10 mouse cellular contexts compared by ENCODE assay signal in genomic region chr11:69665457-69665960, GRCm38 (mm10). TPM values are rescaled to one million over a fixed set of nuclear protein-coding genes. Genes with fewer than 3 reads are reported as not detected.
DNase-seq lines count a peak whose midpoint lies in the region; ATAC-seq and TF ChIP-seq lines count a peak whose summit lies in the region.
"Had no signal": no experiment of that assay in that cellular context is flagged by ENCODE, and none has a peak within 500 bp of the region (broad histone marks: within the 10 kb centered on the region; RNA-seq: fewer than 3 reads in every experiment).

No protein-coding gene starts in this region.

- H3K4me3 ChIP-seq in kidney, embryonic 16.5 days (ENCODE audit: low read length) = no peak overlapping the region
- no peak overlapping the region for H3K4me3 ChIP-seq in cortical plate, adult 2 months (ENCODE audit: insufficient read depth, low read length)
- H3K4me3 ChIP-seq in liver, embryonic 13.5 days (replicated peaks) = 0 out of 2 replicates have a peak overlapping the region, but pooled peaks have one; percentile 0
- no peak overlapping the region for H3K4me3 ChIP-seq in kidney, embryonic 14.5 days (ENCODE audit: low read length)

- peaks cover 56% of the 10 kb centered on the region for H3K36me3 ChIP-seq in kidney, embryonic 16.5 days (ENCODE audit: insufficient read depth, low read length)
- peaks cover 71% of the 10 kb centered on the region for H3K36me3 ChIP-seq in liver, embryonic 13.5 days
- peaks cover 62% of the 10 kb centered on the region for H3K36me3 ChIP-seq in kidney, embryonic 14.5 days (ENCODE audit: control insufficient read depth, insufficient read depth, low read length)

- no peak overlapping the region for H3K9ac ChIP-seq in kidney, embryonic 16.5 days (replicated peaks; ENCODE audit: low read length)
- H3K9ac ChIP-seq in liver, embryonic 13.5 days = no peak overlapping the region
- no peak overlapping the region for H3K9ac ChIP-seq in kidney, embryonic 14.5 days (ENCODE audit: low read depth, low read length)

- WGBS in kidney, embryonic 16.5 days = 76% methylated on average over 9 of the region's 9 CpGs
- WGBS in liver, embryonic 13.5 days (ENCODE audit: insufficient replicate concordance) = 64% methylated on average over 9 of the region's 9 CpGs
- 75% methylated on average over 9 of the region's 9 CpGs for WGBS in kidney, embryonic 14.5 days

- no peaks in the 10 kb centered on the region for H3K9me3 ChIP-seq in kidney, embryonic 16.5 days (ENCODE audit: low read length)
- no peaks in the 10 kb centered on the region for H3K9me3 ChIP-seq in liver, embryonic 13.5 days (replicated peaks)
- no peaks in the 10 kb centered on the region for H3K9me3 ChIP-seq in kidney, embryonic 14.5 days (ENCODE audit: control insufficient read depth, low read length)

- TF ChIP-seq POLR2A in cortical plate, adult 2 months (IDR thresholded peaks at IDR 0.05; ENCODE audit: extremely low read depth, insufficient read depth, low read length) = no peak

- no peaks in the 10 kb centered on the region for H3K27me3 ChIP-seq in kidney, embryonic 16.5 days (ENCODE audit: insufficient read depth, low read length)
- H3K27me3 ChIP-seq in liver, embryonic 13.5 days = no peaks in the 10 kb centered on the region
- H3K27me3 ChIP-seq in kidney, embryonic 14.5 days (ENCODE audit: control insufficient read depth, insufficient read depth, low read length) = no peaks in the 10 kb centered on the region

- DNase-seq in cerebellum, adult 9-10 months = peak; percentile 34
- no peak for DNase-seq in cerebellum, adult 11 months
- DNase-seq in kidney, postnatal 14 days = no peak
- DNase-seq in liver, embryonic 13.5 days = no peak
- DNase-seq in retina, postnatal 1 day = no peak
- DNase-seq: gastrocnemius, postnatal 25 days; right cerebral cortex, postnatal 4 days had no signal

- no peak overlapping the region for H3K4me2 ChIP-seq in kidney, embryonic 16.5 days (replicated peaks; ENCODE audit: low read depth, low read length)
- H3K4me2 ChIP-seq in liver, embryonic 13.5 days = 0 out of 2 replicates have a peak overlapping the region, but pooled peaks have one; percentile 13
- H3K4me2 ChIP-seq in kidney, embryonic 14.5 days (replicated peaks; ENCODE audit: low read depth, low read length) = no peak overlapping the region

- no peak for TF ChIP-seq CTCF in cortical plate, adult 2 months (IDR thresholded peaks at IDR 0.05; ENCODE audit: extremely low read depth, insufficient read depth, low read length)

- no peak for ATAC-seq in kidney, embryonic 16.5 days (ENCODE audit: low FRiP score, low TSS enrichment)
- no peak for ATAC-seq in liver, embryonic 13.5 days (ENCODE audit: low read depth)
- ATAC-seq in kidney, embryonic 14.5 days (ENCODE audit: low FRiP score, low TSS enrichment) = no peak

- H3K4me1 ChIP-seq in kidney, embryonic 16.5 days (ENCODE audit: insufficient read depth, low read length) = peaks cover 31% of the 10 kb centered on the region
- no peaks in the 10 kb centered on the region; the same call in 1 of the 2 replicates for H3K4me1 ChIP-seq in cortical plate, adult 2 months (ENCODE audit: control insufficient read depth, insufficient read depth, low read length)
- H3K4me1 ChIP-seq in liver, embryonic 13.5 days (replicated peaks) = peaks cover 77% of the 10 kb centered on the region
- peaks cover 10% of the 10 kb centered on the region; the same call in 1 of the 2 replicates for H3K4me1 ChIP-seq in kidney, embryonic 14.5 days (ENCODE audit: control insufficient read depth, insufficient read depth, low read length)

- H3K27ac ChIP-seq in kidney, embryonic 16.5 days (ENCODE audit: low read length) = 0 out of 2 replicates have a peak overlapping the region, but pooled peaks have one; percentile 51
- H3K27ac ChIP-seq in cortical plate, adult 2 months (ENCODE audit: insufficient read depth, low read length) = peak overlapping the region; percentile 9; the same call in 1 of the 2 replicates
- H3K27ac ChIP-seq in liver, embryonic 13.5 days = peak overlapping the region; percentile 96
- no peak overlapping the region; the same call in 1 of the 2 replicates for H3K27ac ChIP-seq in kidney, embryonic 14.5 days (ENCODE audit: low read depth, low read length)

RNA-seq across cellular contexts. Expression of gene Cd68, which starts 0.4 kb away (rescaled TPM):
- 12.4 and 15.5 TPM in 2 replicates for polyA plus RNA-seq in kidney, embryonic 16.5 days (2015; fragmentation: Nextera tagmentation; extraction: Ambion mirVana)
- polyA plus RNA-seq in cortical plate, adult 2 months (2012; rRNA removed) = 11.3 and 13.1 TPM in 2 replicates
- polyA plus RNA-seq in liver, embryonic 13.5 days (2015; fragmentation: Nextera tagmentation; extraction: Ambion mirVana) = 17.3 and 17.4 TPM in 2 replicates
- polyA plus RNA-seq in kidney, embryonic 14.5 days (2014; fragmentation: Nextera tagmentation; extraction: Ambion mirVana) = 8.5 and 10.5 TPM in 2 replicates

RNA-seq across cellular contexts. Expression of gene Mpdu1, which starts 3.1 kb away (rescaled TPM):
- 79.5 and 84.0 TPM in 2 replicates for polyA plus RNA-seq in kidney, embryonic 16.5 days (2015; fragmentation: Nextera tagmentation; extraction: Ambion mirVana)
- polyA plus RNA-seq in cortical plate, adult 2 months (2012; rRNA removed) = 89.7 and 92.8 TPM in 2 replicates
- polyA plus RNA-seq in liver, embryonic 13.5 days (2015; fragmentation: Nextera tagmentation; extraction: Ambion mirVana) = 36.9 and 39.2 TPM in 2 replicates
- polyA plus RNA-seq in kidney, embryonic 14.5 days (2014; fragmentation: Nextera tagmentation; extraction: Ambion mirVana) = 42.3 and 71.8 TPM in 2 replicates

RNA-seq across cellular contexts. Expression of gene Eif4a1, which starts 6.7 kb away (rescaled TPM):
- 571 and 587 TPM in 2 replicates for polyA plus RNA-seq in kidney, embryonic 16.5 days (2015; fragmentation: Nextera tagmentation; extraction: Ambion mirVana)
- 323 and 335 TPM in 2 replicates for polyA plus RNA-seq in cortical plate, adult 2 months (2012; rRNA removed)
- polyA plus RNA-seq in liver, embryonic 13.5 days (2015; fragmentation: Nextera tagmentation; extraction: Ambion mirVana) = 351 and 453 TPM in 2 replicates
- polyA plus RNA-seq in kidney, embryonic 14.5 days (2014; fragmentation: Nextera tagmentation; extraction: Ambion mirVana) = 729 and 1,177 TPM in 2 replicates

RNA-seq across cellular contexts. Expression of gene Sox15, which starts 10.4 kb away (rescaled TPM):
- polyA plus RNA-seq in kidney, embryonic 16.5 days (2015; fragmentation: Nextera tagmentation; extraction: Ambion mirVana) = 0.19 TPM in 1 of 2 replicates, not detected in the other
- 0.25 and 0.28 TPM in 2 replicates for polyA plus RNA-seq in cortical plate, adult 2 months (2012; rRNA removed)
- polyA plus RNA-seq in liver, embryonic 13.5 days (2015; fragmentation: Nextera tagmentation; extraction: Ambion mirVana) = not detected in 2 replicates
- polyA plus RNA-seq in kidney, embryonic 14.5 days (2014; fragmentation: Nextera tagmentation; extraction: Ambion mirVana) = 0.51 TPM in 1 of 2 replicates, not detected in the other

RNA-seq across cellular contexts. Expression of gene Senp3, which starts 16.4 kb away (rescaled TPM):
- 96.5 and 98.4 TPM in 2 replicates for polyA plus RNA-seq in kidney, embryonic 16.5 days (2015; fragmentation: Nextera tagmentation; extraction: Ambion mirVana)
- polyA plus RNA-seq in cortical plate, adult 2 months (2012; rRNA removed) = 120 and 133 TPM in 2 replicates
- polyA plus RNA-seq in liver, embryonic 13.5 days (2015; fragmentation: Nextera tagmentation; extraction: Ambion mirVana) = 37.3 and 38.6 TPM in 2 replicates
- polyA plus RNA-seq in kidney, embryonic 14.5 days (2014; fragmentation: Nextera tagmentation; extraction: Ambion mirVana) = 95.2 and 102 TPM in 2 replicates
